Mouse (Mus musculus) adrenal gland, postnatal 25 days (tissue): Measurements from ENCODE around the gene Cux2. TPM values are rescaled to one million over a fixed set of nuclear protein-coding genes. Genes with fewer than 3 reads are reported as not detected.
A peak's percentile ranks its signal among the peaks of the same experiment; 100 is the strongest.

ENCODE experiments used
- DNase-seq: peaks from one replicate; pipeline ENCODE4 v3.0.0; 2021; ENCODE audit warnings: mixed read lengths
- total RNA-seq: library from RNA; stranded (reverse); gene quantifications from 2 replicates; pipeline ENCODE4 v1.2.3, GENCODE M21; 2021

The Cux2 gene
- total RNA-seq, 1 experiment from 2014 or later: 29.8 TPM

- DNase-seq: no peak
Observed at GRCm38 (mm10) chr5:121962359-121962758, 87.5 kb downstream of the Cux2 start.

GRCm38 (mm10) chr5:121961256-121961655, 88.6 kb downstream of the Cux2 start:
- DNase-seq: no peak

- no peak for DNase-seq
Observed at GRCm38 (mm10) chr5:121959688-121960087, 90.2 kb downstream of the Cux2 start.

GRCm38 (mm10) chr5:121958551-121958950, 91.4 kb downstream of the Cux2 start:
- DNase-seq: no peak

DNA sequence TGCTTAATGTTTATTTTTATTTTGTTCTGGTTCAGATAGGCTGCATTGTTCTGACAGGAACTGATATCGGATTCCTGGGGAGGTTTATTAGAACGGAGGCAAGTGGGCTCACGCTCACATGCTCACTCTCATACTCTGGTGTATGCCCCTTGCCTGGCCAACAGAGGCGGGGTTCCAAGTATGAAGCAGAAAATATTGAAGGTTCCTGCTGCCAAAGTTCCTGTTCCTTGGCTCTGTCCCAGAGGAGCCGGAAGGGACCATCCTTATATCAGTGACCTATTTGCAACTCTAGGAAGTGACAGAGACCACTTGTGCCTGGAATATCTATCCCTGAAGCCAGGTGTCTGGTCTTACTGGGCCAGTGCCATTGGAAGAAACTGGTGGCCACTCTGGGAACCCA, 94.1 kb downstream of the Cux2 start:
- DNase-seq: no peak

GRCm38 (mm10) chr5:121950175-121950574, 99.7 kb downstream of the Cux2 start:
- no peak for DNase-seq

DNA sequence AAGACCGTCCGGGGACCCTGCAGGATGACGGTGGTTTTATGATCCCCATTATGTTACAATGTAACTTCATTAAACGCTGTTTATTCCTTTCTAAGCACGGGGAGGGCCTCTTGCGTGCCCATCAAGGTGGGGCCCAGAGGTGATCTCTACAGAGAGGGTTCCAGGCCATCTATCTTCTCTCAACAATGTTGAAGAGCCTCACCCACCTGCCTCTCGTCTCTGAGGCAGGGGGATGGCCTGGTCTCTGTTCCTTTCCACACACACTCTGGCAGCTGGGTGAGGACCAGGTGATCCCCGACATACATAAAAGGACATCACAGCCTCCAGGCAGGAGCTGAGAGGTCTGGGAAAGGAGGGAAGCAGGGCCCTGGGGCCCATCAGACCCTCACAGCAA, 100.9 kb downstream of the Cux2 start:
- no peak for DNase-seq

DNA sequence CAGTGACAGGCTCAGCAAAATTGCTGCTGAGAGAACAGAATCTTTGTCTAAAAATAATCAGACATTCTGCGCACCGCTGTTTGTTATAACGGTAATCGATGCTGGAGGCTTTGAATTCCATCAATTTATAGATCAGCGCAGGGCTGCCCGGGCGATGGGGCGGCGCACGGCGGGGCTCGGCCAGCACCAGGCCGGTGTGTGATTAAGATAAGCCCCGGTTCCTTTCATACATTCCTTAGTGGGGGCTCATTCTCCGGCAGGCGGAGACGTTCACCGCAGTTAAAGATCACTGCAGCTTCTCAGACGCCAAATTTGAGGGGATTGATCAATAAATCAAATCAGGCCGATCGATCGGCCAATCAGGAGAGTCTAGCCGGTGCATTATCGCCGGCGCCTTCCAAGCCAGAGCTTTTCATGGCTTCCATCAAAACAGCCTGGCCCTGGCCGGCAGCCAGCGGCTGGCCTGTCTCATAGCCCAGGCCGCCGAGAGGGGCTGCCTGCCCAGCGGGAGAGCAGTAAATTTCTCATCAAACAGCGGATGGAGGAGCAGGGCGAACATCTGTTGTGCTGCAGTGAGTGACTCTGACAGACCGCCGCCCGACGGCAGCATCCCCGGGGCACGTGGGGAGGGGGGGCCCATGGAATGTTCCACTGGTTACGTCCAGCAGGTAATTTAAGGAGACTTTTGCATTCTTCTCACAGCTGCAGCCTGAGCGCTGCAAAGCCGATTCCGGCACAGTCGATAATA, 101.4 kb downstream of the Cux2 start:
- DNase-seq: peak; percentile 75

DNA sequence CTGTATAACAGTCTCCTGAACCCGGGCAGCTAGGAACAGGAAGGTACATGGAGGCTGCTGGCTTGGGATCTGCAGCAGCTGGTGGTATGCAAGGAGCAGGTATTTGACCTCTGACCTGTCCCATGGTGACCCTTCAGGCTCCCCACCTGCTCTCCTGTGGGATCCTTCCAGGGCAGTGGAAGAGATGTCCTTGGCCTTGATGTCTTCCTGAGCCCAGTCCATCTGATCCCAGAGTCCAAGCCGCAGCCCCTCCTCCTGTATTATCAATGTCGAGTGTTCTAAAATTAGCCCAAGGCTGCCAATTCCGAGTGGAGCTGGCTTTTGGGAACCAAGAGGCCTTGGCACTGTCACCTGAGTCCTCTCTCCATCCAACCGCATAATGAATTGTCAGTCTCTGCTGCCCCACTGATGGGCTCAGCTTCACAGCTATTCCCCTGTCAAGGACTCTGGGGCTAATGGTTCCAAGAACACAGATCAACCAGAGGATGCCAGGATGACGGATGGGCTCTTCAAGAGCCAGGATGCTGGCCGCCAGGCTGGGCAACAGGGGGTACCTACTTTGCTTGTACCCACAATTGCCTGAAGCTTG, 103.2 kb downstream of the Cux2 start:
- DNase-seq: no peak

DNA sequence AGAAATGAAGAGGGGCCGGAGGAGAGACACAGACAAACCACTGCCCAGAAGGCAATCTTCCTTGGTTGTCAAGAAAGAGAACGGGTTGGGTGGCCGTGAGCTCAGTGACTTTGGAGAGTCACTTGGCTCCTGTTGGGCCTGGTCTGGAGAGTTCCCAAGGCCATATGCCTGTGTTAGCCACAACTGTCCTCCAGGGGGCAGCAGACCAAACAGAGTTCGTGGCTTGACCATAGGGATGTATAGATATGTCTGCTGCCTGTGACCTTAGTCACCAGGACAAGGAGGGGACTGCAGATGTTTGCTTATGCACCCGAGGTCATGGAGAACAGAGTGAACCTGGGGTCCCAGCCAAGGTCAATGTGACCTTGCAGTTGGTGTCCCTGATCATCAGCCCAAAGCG, 104.1 kb downstream of the Cux2 start:
- peak; percentile 70 for DNase-seq

- peak; percentile 54 for DNase-seq
Observed at GRCm38 (mm10) chr5:121944021-121944790, 105.7 kb downstream of the Cux2 start.

- no peak for DNase-seq
Observed at GRCm38 (mm10) chr5:121943472-121943871, 106.4 kb downstream of the Cux2 start.

DNA sequence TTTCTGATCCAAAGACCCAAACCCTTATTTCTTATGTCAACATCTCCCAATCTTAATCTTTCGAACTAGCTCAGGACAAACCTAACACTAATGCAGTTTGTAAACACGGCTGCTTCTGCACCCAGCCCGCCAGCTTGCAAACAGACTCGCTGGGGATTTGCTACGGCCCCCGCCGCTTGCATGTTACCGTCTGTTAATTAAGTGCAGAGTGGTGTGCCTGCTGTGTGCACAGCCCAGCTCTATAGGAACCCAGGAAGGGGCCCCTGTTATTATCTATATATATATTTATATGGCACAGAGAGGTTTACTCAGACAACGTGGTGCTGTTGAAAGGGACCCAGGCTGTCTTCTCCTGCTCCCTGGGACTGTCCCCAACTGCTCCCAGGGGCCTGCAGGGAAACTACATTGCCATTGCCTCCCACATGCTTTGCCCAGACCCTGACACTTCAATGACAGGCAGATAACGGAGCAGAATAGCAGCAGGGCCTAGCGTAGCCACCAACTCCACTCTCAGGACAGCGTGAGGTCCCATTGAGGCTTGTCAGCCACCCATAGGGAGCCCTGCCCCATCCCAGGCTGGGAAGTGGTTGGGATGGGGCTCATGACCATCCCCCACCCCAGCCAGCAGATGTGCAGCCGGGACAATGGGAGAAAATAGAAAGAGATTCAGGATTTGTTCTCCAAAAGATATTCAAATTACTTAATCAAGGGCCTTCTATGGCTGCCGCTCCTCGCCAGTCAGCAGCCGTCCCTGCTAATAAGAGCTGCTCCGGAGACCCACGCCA, 111.6 kb downstream of the Cux2 start:
- no peak for DNase-seq

- DNase-seq: no peak
Observed at GRCm38 (mm10) chr5:121930261-121930660, 119.6 kb downstream of the Cux2 start.

GRCm38 (mm10) chr5:121928362-121929000, 121.4 kb downstream of the Cux2 start:
- DNase-seq: no peak

GRCm38 (mm10) chr5:121926543-121926814, 123.4 kb downstream of the Cux2 start:
- DNase-seq: no peak

DNA sequence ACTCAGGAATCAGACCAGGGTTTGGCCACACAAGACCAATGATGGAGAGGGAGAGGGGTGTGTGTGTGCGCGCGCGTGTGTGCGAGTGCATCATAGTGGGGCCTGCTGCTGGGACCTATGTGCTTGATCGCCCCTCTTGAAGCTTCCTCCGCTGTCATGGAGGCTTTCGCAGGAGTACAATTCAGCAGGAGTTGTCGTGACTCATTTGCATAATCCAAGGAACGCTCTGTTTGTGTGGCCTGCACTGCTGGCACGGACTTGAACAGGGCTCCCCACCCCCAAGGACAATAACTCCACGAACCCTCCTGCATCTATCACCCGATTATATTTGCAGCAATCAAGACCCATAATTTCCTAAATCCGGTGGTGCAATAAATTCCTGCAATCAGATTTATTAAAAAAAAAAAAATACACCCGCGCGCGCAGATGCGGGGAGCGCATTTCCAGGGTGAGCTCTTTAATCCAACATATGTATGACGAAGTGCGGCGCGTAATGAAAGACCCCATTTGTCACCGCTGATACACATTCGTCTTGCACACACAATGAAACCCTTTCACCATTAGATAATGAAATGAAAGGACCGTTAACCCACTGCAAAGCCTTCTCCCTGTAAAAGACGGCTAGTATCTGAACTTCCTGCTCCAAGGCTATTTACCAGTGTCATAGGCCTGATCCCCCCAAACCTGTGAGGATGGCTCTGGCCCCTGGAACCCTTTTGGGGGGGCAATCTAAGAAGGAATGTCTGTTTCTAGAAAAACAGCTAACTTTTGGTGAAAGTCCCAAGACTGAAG, 124.0 kb downstream of the Cux2 start:
- DNase-seq: no peak

GRCm38 (mm10) chr5:121925291-121925690, 124.6 kb downstream of the Cux2 start:
- no peak for DNase-seq

- DNase-seq: no peak
Observed at GRCm38 (mm10) chr5:121924423-121924822, 125.5 kb downstream of the Cux2 start.

GRCm38 (mm10) chr5:121922942-121923826, 126.7 kb downstream of the Cux2 start:
- no peak for DNase-seq
